Mouse (Mus musculus) myocyte (in vitro differentiated cells): ENCODE data around the gene Hint1.

Experiments used
- E2F4 ChIP-seq: IDR thresholded peaks from one replicate; pipeline ENCODE4 v1.6.1; 2011; ENCODE audit warnings: mild to moderate bottlenecking, control low read depth, moderate library complexity; ENCODE audit not compliant: insufficient read depth
- MAX ChIP-seq: IDR thresholded peaks from one replicate; pipeline ENCODE4 v1.6.1; 2011; ENCODE audit warnings: low read depth, mild to moderate bottlenecking, control low read depth
- MYOG ChIP-seq, 3 experiments: IDR thresholded peaks; one replicate each; pipeline ENCODE4 v1.6.1; 2011; ENCODE audit warnings: control low read depth in 2 of 3, low read depth in 2 of 3, mild to moderate bottlenecking in 2 of 3; ENCODE audit not compliant: insufficient read length in 2 of 3, control insufficient read depth in 1 of 3, insufficient read depth in 1 of 3
- POLR2A ChIP-seq: IDR thresholded peaks from one replicate; pipeline ENCODE4 v1.6.1; 2011; ENCODE audit warnings: low read depth, mild to moderate bottlenecking, control low read depth, moderate library complexity; ENCODE audit not compliant: insufficient read length

- TF ChIP-seq MYOG (IDR thresholded peaks at IDR 0.05; ENCODE audit: control insufficient read depth in 1 of 3, insufficient read depth in 1 of 3, insufficient read length in 2 of 3, low read depth in 2 of 3) (no peak), POLR2A (no peak), MAX (no peak), E2F4 (no peak)
These were observed 21.8 kb upstream of the Hint1 start for GRCm38 (mm10) chr11:54844424-54844823.
